Mouse (Mus musculus): ENCODE measurements around the gene Tmem200c.

DNA sequence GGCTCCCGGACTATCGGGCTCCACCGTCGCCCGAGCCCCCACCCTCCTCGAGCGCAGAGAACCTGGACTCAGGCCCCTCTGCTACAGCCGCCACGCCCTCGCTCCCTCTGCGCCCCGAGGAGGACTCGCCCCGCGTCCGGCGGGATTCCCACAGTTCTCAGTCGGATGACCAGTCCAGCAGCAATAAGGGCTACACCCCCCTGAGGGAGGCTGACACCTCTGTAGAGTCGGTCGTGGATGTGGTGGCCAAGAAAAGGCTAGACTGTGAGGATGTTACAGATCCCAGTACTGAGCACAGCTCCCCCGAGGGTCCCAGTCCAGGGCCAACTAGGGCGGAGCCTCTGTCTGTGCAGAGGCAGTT lies 15.4 kb downstream of the Tmem200c start:
- TF ChIP-seq TAL1 (conservative IDR thresholded peaks at IDR 0.05; ENCODE audit: low read depth, low read length) = no peak
- TF ChIP-seq CTCF (IDR thresholded peaks at IDR 0.05; ENCODE audit: low read depth, low read length) = no peak
- no peak for TF ChIP-seq GATA1 (IDR thresholded peaks at IDR 0.05; ENCODE audit: borderline replicate concordance, low read length)
